Comparison of ENCODE assay signal across 21 mouse cellular contexts in the genomic region with DNA sequence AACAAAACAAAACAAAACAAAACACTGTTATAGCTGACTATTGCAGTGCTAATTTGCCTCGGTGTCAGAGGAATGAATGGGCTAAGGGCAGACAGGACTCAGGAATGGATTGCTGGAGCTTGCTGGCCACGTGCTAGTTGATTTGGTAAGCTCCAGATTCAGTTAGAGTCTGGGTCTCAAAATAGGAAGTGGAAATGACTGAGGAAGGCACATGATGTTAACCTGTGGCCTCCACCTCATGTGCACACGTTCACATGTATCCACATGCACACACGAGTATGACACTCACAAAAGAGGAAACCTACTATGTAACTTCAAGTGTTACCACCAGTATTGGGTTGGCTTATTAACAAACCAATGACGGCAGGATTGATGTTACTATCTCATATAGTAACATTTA.
DNase-seq lines count a peak whose midpoint lies in the region; ATAC-seq and TF ChIP-seq lines count a peak whose summit lies in the region.
"Had no signal": no experiment of that assay in that cellular context is flagged by ENCODE, and none has a peak within 500 bp of the region (broad histone marks: within the 10 kb centered on the region; RNA-seq: fewer than 3 reads in every experiment).

No protein-coding gene starts in this region.

- 77% methylated on average over 5 of the region's 5 CpGs for WGBS in hindbrain, postnatal 0 days

- H3K9ac ChIP-seq in hindbrain, postnatal 0 days (replicated peaks; ENCODE audit: low read length): no peak overlapping the region

- H3K36me3 ChIP-seq in hindbrain, postnatal 0 days (ENCODE audit: insufficient read depth, low read length): no peaks in the 10 kb centered on the region
- H3K36me3 ChIP-seq: G1E had no signal

- peak; percentile 52 for ATAC-seq in common myeloid progenitor, adult 5-6 weeks (replicated peaks; ENCODE audit: low read depth, poor library complexity, severe bottlenecking)
- ATAC-seq in granulocyte monocyte progenitor cell, adult 5-6 weeks (replicated peaks; ENCODE audit: poor library complexity, severe bottlenecking): peak; percentile 91
- peak; percentile 78 for ATAC-seq in megakaryocyte progenitor cell, adult 5-6 weeks (replicated peaks; ENCODE audit: poor library complexity)
- ATAC-seq in hindbrain, postnatal 0 days: no peak
- ATAC-seq: activated CD4-positive, CD25-positive, alpha-beta regulatory T cell, adult 4 months; CD4-positive, CD25-positive, alpha-beta regulatory T cell, adult 4 months; Patski had no signal

- no peaks in the 10 kb centered on the region for H3K27me3 ChIP-seq in hindbrain, postnatal 0 days (ENCODE audit: insufficient read depth, low read length)
- H3K27me3 ChIP-seq: CH12.LX, Patski had no signal

- H3K4me2 ChIP-seq in hindbrain, postnatal 0 days (ENCODE audit: low read depth, low read length): no peak overlapping the region

- no peak for DNase-seq in hindbrain, postnatal 0 days (ENCODE audit: low spot score)
- DNase-seq in urinary bladder, adult 2 months (ENCODE audit: low spot score): no peak
- DNase-seq in kidney, postnatal 14 days: no peak
- DNase-seq: adrenal gland, adult 2 months; adrenal gland, adult 8-10 months; adrenal gland, postnatal 10 days; adrenal gland, postnatal 14 days; adrenal gland, postnatal 25 days; adrenal gland, postnatal 36 days; B cell, adult 2 months; cerebellum, adult 11 months; cerebellum, adult 11-12 months; cerebellum, adult 18-20 months had no signal

- no peaks in the 10 kb centered on the region for H3K9me3 ChIP-seq in hindbrain, postnatal 0 days (ENCODE audit: low read length)

- no peaks in the 10 kb centered on the region for H3K4me1 ChIP-seq in hindbrain, postnatal 0 days (ENCODE audit: insufficient read depth, low read length)

- no peak for TF ChIP-seq CTCF in hindbrain, postnatal 0 days (IDR thresholded peaks at IDR 0.05; ENCODE audit: low read depth)

- H3K4me3 ChIP-seq in hindbrain, postnatal 0 days (ENCODE audit: low read length): no peak overlapping the region

- H3K27ac ChIP-seq in hindbrain, postnatal 0 days: no peak overlapping the region
